Mouse (Mus musculus): ENCODE results near the gene Olfr46.
"Not testable (repeated sequence)": the region's sequence is repeated elsewhere in the genome, so short reads cannot be mapped to it uniquely, and the experiment has no call there.

The Olfr46 gene

GRCm38 (mm10) chr7:140600969-140601368 is at the start of gene Olfr46:
Gene Olfr46, plus strand, starts transcription at chr7:140601269.
- DNase-seq (ENCODE audit: low read depth, low spot score) = not testable (repeated sequence)

GRCm38 (mm10) chr7:140567586-140567985 is 33.5 kb upstream of the Olfr46 start, which contains the start of gene Olfr538:
Gene Olfr538, plus strand, starts transcription at chr7:140567886.
- no peak for DNase-seq (ENCODE audit: low read depth, low spot score)

- not testable (repeated sequence) for DNase-seq (ENCODE audit: low read depth, low spot score)
Observed at GRCm38 (mm10) chr7:140628670-140629069, 27.6 kb downstream of the Olfr46 start, which contains the start of gene Olfr61. Gene Olfr61, plus strand, starts transcription at chr7:140628970.

GRCm38 (mm10) chr7:140630559-140630958 is 29.5 kb downstream of the Olfr46 start:
- no peak for DNase-seq (ENCODE audit: low read depth, low spot score)

- DNase-seq (ENCODE audit: low read depth, low spot score) = no peak
Observed at GRCm38 (mm10) chr7:140646152-140646551, 45.1 kb downstream of the Olfr46 start, which contains the start of gene Olfr53. Gene Olfr53, plus strand, starts transcription at chr7:140646452.

GRCm38 (mm10) chr7:140659630-140660029 is 58.6 kb downstream of the Olfr46 start, which contains the start of gene Olfr539:
Gene Olfr539, plus strand, starts transcription at chr7:140659930.
- DNase-seq (ENCODE audit: low read depth, low spot score) = no peak

All from A20 (cell line).